Mouse (Mus musculus): ENCODE results near the gene Commd7. TPM values are rescaled to one million over a fixed set of nuclear protein-coding genes. Genes with fewer than 3 reads are reported as not detected.

The Commd7 gene
- total RNA-seq, 1 experiment: 12.7 TPM

- Histone ChIP-seq H3K4me3 (ENCODE audit: insufficient read depth in 1 of 2, low read depth in 1 of 2, low read length in 2 of 2, poor library complexity in 1 of 2, severe bottlenecking in 1 of 2) (no peak overlapping the region), H3K27ac (ENCODE audit: insufficient read depth, low read depth, low read length, poor library complexity, severe bottlenecking) (no peak overlapping the region), H3K9ac (ENCODE audit: insufficient read depth, low read depth, low read length, poor library complexity, severe bottlenecking) (no peak overlapping the region), H3K36me3 (ENCODE audit: control insufficient read depth, insufficient read depth, low read length, poor library complexity, severe bottlenecking) (no peaks in the 10 kb centered on the region), H3K9me3 (ENCODE audit: control insufficient read depth, insufficient read depth, low read depth, low read length) (no peaks in the 10 kb centered on the region), H3K4me1 (ENCODE audit: control insufficient read depth in 2 of 2, insufficient read depth in 2 of 2, low read length in 2 of 2, poor library complexity in 1 of 2) (peaks cover 12 to 24% of the 10 kb centered on the region in 2 experiments)
- in situ Hi-C loops (cut with MboI; ENCODE audit: low sequenced_read_pairs in 2 of 2, unreplicated experiment in 2 of 2): loop anchor here in 1 of 2 experiments (25.0 kb wide), 1 partner anchor 105 kb away; the partner anchor contains the start of gene 4930404H24Rik
- DNase-seq (ENCODE audit: low read depth, low spot score): no peak
- TF ChIP-seq CHD2 (IDR thresholded peaks at IDR 0.05; ENCODE audit: low read depth, low read length) (no peak), ZC3H11A (IDR thresholded peaks at IDR 0.05; ENCODE audit: borderline replicate concordance, low read depth, low read length) (no peak), MAFK (IDR thresholded peaks at IDR 0.05; ENCODE audit: insufficient read depth, low read depth, low read length) (no peak), HCFC1 (IDR thresholded peaks at IDR 0.05; ENCODE audit: borderline replicate concordance, insufficient read depth, low read length) (no peak), ZNF384 (IDR thresholded peaks at IDR 0.05; ENCODE audit: low read depth, low read length) (no peak)
Measured at GRCm38 (mm10) chr2:153592056-153593014, 40.2 kb downstream of the Commd7 start.

DNA sequence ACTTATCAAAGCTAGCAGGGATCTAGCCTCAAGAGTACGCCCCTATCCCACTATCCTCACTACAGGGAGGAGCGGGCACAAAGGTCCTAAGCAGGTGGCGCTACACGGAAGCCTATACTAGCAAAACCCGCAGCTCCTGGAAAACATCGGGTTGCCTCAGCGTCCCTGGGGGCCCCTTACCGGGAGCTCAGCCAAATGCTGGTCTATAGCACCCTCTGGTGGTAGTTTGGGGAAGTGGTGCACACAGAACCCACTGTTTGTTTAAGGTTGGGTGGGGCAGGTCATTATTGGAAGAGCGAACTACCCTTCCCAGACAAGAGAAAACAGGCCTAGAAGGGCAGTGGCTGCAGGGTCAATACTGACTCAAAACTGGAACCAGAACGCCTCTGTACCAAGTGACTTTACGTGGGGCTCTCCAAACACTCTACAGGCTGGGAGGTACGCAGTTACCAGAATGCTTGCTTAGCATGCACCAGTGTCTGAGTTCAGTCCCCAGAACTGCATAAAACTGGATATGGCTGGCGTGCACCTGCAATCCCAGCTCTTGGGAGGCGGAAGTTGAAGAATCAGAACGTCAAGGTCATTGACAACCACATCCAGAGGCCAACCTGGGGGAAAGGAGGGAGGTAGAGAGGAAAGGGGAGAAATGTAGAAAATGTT lies 45.9 kb downstream of the Commd7 start:
- H3K36me3 ChIP-seq (ENCODE audit: control insufficient read depth, insufficient read depth, low read length, poor library complexity, severe bottlenecking): no peaks in the 10 kb centered on the region
- peak overlapping the region; percentile 54 for H3K27ac ChIP-seq (ENCODE audit: insufficient read depth, low read depth, low read length, poor library complexity, severe bottlenecking)
- DNase-seq (ENCODE audit: low read depth, low spot score): peak; percentile 96
- H3K4me1 ChIP-seq (ENCODE audit: control insufficient read depth in 2 of 2, insufficient read depth in 2 of 2, low read length in 2 of 2, poor library complexity in 1 of 2): peaks cover 12 to 15% of the 10 kb centered on the region in 2 experiments; a peak in 3 of 4 replicates
- H3K4me3 ChIP-seq (ENCODE audit: insufficient read depth in 1 of 2, low read depth in 1 of 2, low read length in 2 of 2, poor library complexity in 1 of 2, severe bottlenecking in 1 of 2): peak overlapping the region in 1 of 2 experiments; percentile 23; a peak in 1 of 4 replicates
- in situ Hi-C loops (cut with MboI; ENCODE audit: low sequenced_read_pairs in 2 of 2, unreplicated experiment in 2 of 2): loop anchor here (10.0 to 25.0 kb wide), 2 partner anchors 99 to 102 kb away; partner anchors contain the start of gene 4930404H24Rik (in 1 of the 2)
- peak overlapping the region; percentile 24; the same call in 1 of the 2 replicates for H3K9ac ChIP-seq (ENCODE audit: insufficient read depth, low read depth, low read length, poor library complexity, severe bottlenecking)
- no peaks in the 10 kb centered on the region for H3K9me3 ChIP-seq (ENCODE audit: control insufficient read depth, insufficient read depth, low read depth, low read length)
- peak; percentile 99 for TF ChIP-seq ZC3H11A (IDR thresholded peaks at IDR 0.05; ENCODE audit: borderline replicate concordance, low read depth, low read length)
- TF ChIP-seq CHD2 (IDR thresholded peaks at IDR 0.05; ENCODE audit: low read depth, low read length): no peak
- TF ChIP-seq HCFC1 (IDR thresholded peaks at IDR 0.05; ENCODE audit: borderline replicate concordance, insufficient read depth, low read length): 0 out of 2 replicates have a peak, but pooled peaks have one; percentile 18

DNA sequence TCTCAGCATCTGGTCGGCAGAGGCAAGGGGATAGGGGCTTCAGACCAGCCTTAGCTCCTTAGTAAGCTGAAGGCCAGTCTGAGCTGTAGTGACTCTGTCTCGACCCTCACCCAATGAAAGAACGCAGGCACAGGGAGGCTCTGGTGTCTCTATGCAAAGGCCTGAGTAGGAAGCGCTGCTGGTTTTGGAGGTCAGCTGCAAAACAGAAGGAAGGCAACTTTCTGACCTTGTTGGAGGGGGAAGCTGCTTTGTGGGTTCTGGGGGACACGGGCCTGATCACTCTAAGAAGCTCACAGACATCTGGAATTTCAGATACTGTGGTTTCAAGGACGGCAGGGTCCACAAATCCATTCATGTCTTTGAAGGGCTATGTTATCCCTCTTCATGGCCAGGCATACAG lies 46.6 kb downstream of the Commd7 start:
- Histone ChIP-seq H3K36me3 (ENCODE audit: control insufficient read depth, insufficient read depth, low read length, poor library complexity, severe bottlenecking) (no peaks in the 10 kb centered on the region), H3K27ac (ENCODE audit: insufficient read depth, low read depth, low read length, poor library complexity, severe bottlenecking) (peak overlapping the region; percentile 16; the same call in 1 of the 2 replicates), H3K4me1 (ENCODE audit: control insufficient read depth in 2 of 2, insufficient read depth in 2 of 2, low read length in 2 of 2, poor library complexity in 1 of 2) (peaks cover 12 to 21% of the 10 kb centered on the region in 2 experiments; a peak in 3 of 4 replicates), H3K9ac (ENCODE audit: insufficient read depth, low read depth, low read length, poor library complexity, severe bottlenecking) (peak overlapping the region; percentile 24; the same call in 1 of the 2 replicates), H3K4me3 (ENCODE audit: insufficient read depth in 1 of 2, low read depth in 1 of 2, low read length in 2 of 2, poor library complexity in 1 of 2, severe bottlenecking in 1 of 2) (peak overlapping the region in 1 of 2 experiments; percentile 23; a peak in 1 of 4 replicates), H3K9me3 (ENCODE audit: control insufficient read depth, insufficient read depth, low read depth, low read length) (no peaks in the 10 kb centered on the region)
- TF ChIP-seq HCFC1 (IDR thresholded peaks at IDR 0.05; ENCODE audit: borderline replicate concordance, insufficient read depth, low read length): no peak
- no peak for TF ChIP-seq MAFK (IDR thresholded peaks at IDR 0.05; ENCODE audit: insufficient read depth, low read depth, low read length)
- DNase-seq (ENCODE audit: low read depth, low spot score): no peak
- in situ Hi-C loops (cut with MboI; ENCODE audit: low sequenced_read_pairs in 2 of 2, unreplicated experiment in 2 of 2): loop anchor here (10.0 to 25.0 kb wide), 2 partner anchors 99 to 101 kb away; partner anchors contain the start of gene 4930404H24Rik (in 1 of the 2)

DNA sequence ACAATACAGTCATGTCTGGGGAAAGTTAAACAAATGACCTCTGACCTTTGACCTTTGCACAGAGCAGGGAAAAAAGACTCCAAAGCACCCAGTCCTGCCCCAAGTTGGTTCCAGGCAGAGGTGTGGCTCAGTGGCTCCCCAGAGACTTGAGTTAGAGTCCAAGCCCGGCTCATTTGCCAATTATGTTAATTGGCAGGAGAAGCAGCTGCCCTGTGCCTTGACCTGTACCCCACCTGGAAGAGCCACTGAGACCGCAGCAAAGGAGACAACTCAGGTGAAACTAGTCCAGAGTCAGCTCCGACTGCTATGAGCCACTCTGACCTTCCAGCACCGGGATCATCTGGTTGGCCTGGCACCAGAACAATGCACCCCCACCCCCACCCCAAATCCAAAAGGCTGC lies 48.2 kb downstream of the Commd7 start:
- no peak for DNase-seq (ENCODE audit: low read depth, low spot score)
- peak overlapping the region; percentile 74 for H3K27ac ChIP-seq (ENCODE audit: insufficient read depth, low read depth, low read length, poor library complexity, severe bottlenecking)
- no peaks in the 10 kb centered on the region for H3K9me3 ChIP-seq (ENCODE audit: control insufficient read depth, insufficient read depth, low read depth, low read length)
- in situ Hi-C loops (cut with MboI; ENCODE audit: low sequenced_read_pairs in 2 of 2, unreplicated experiment in 2 of 2): loop anchor here (10.0 to 25.0 kb wide), 2 partner anchors 97 to 100 kb away; partner anchors contain the start of gene 4930404H24Rik (in 1 of the 2)
- H3K4me1 ChIP-seq (ENCODE audit: control insufficient read depth in 2 of 2, insufficient read depth in 2 of 2, low read length in 2 of 2, poor library complexity in 1 of 2): peaks cover 12 to 30% of the 10 kb centered on the region in 2 experiments; a peak in 3 of 4 replicates
- TF ChIP-seq MAFK (IDR thresholded peaks at IDR 0.05; ENCODE audit: insufficient read depth, low read depth, low read length): no peak
- no peak for TF ChIP-seq HCFC1 (IDR thresholded peaks at IDR 0.05; ENCODE audit: borderline replicate concordance, insufficient read depth, low read length)
- no peak for TF ChIP-seq ZC3H11A (IDR thresholded peaks at IDR 0.05; ENCODE audit: borderline replicate concordance, low read depth, low read length)
- no peak for TF ChIP-seq ZNF384 (IDR thresholded peaks at IDR 0.05; ENCODE audit: low read depth, low read length)
- TF ChIP-seq CHD2 (IDR thresholded peaks at IDR 0.05; ENCODE audit: low read depth, low read length): 0 out of 2 replicates have a peak, but pooled peaks have one; percentile 17
- no peak overlapping the region for H3K4me3 ChIP-seq (ENCODE audit: insufficient read depth in 1 of 2, low read depth in 1 of 2, low read length in 2 of 2, poor library complexity in 1 of 2, severe bottlenecking in 1 of 2)
- H3K36me3 ChIP-seq (ENCODE audit: control insufficient read depth, insufficient read depth, low read length, poor library complexity, severe bottlenecking): no peaks in the 10 kb centered on the region
- H3K9ac ChIP-seq (ENCODE audit: insufficient read depth, low read depth, low read length, poor library complexity, severe bottlenecking): no peak overlapping the region; the same call in 1 of the 2 replicates
